Mouse (Mus musculus) embryonic fibroblast, embryonic 13.5 days (primary cell): Measurements from ENCODE around the gene Bmpr1b. TPM values are rescaled to one million over a fixed set of nuclear protein-coding genes. Genes with fewer than 3 reads are reported as not detected.
A peak's percentile ranks its signal among the peaks of the same experiment; 100 is the strongest.
"Not testable (repeated sequence)": the region's sequence is repeated elsewhere in the genome, so short reads cannot be mapped to it uniquely, and the experiment has no call there.

Experiments
- H3K27ac ChIP-seq: 2 replicates; pipeline ENCODE4 v1.5.1; 2012; ENCODE audit warnings: low read length, control low read depth, inconsistent platforms; ENCODE audit not compliant: insufficient read depth
- H3K4me1 ChIP-seq: 2 replicates; pipeline ENCODE4 v1.6.1; 2011; ENCODE audit warnings: low read length; ENCODE audit not compliant: control insufficient read depth, insufficient read depth
- H3K4me3 ChIP-seq: 2 replicates; pipeline ENCODE4 v1.5.1; 2011; ENCODE audit warnings: mild to moderate bottlenecking, control low read depth, low read length; ENCODE audit not compliant: insufficient read depth
- CTCF ChIP-seq: IDR thresholded peaks from 2 replicates; pipeline ENCODE4 v1.5.1; 2011; ENCODE audit warnings: mild to moderate bottlenecking, control low read depth, low read length, moderate library complexity, borderline replicate concordance; ENCODE audit not compliant: insufficient read depth
- POLR2A ChIP-seq: IDR thresholded peaks from 2 replicates; pipeline ENCODE4 v1.6.1; 2011; ENCODE audit warnings: low read depth, mild to moderate bottlenecking, control low read depth, low read length, moderate library complexity
- polyA plus RNA-seq: library from polyadenylated mRNA; stranded (reverse); fragments of >200 nt; gene quantifications from 2 replicates; pipeline ENCODE4 v1.2.4, GENCODE M21; 2011; ENCODE audit warnings: low read depth; ENCODE audit not compliant: missing spikeins, insufficient read length

Gene Bmpr1b
- 9.2 and 10.4 TPM in 2 replicates for polyA plus RNA-seq

DNA sequence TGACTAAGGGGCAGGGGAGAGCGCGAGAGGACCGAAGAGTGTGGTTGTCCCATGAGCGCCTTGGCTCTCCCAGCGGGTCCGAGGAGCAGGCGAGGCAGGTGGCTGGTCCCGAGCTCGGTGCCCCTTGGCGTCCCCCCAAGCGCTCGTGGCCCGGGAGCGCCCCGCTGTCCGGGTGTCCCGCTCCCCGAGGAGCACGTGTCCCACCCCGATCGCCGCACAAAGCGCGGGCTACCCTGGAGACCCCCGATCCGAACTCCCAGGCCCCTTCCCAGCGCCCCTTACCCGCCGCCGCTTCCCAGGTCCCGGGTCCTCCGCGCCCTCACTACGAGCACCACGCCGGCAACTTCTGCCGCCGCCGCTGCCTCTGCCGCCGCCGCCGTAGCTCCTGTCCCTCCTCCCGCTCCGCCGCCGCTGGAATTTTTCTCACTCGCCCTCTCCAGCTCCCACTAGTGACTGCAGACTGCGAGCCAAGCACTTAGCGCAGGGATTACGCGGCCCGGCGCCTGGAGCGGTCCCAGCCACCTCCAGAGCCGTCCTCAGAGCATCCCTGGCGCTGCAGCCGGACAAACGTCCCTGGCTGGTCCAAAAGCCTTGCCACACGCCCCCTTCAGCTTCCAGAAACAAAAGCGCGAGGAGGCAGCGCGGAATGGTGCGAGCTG lies at the start of gene Bmpr1b:
Bmpr1b (minus strand) TSS at position 563 of the 659 bp plus-strand sequence.
- Histone ChIP-seq H3K4me3 (peak within 1 kb of the TSS; percentile 65), H3K4me1 (peaks cover 3% of the 10 kb centered on the region; the same call in 1 of the 2 replicates), H3K27ac (no peak within 1 kb of the TSS)
- peak; percentile 37; the same call in 1 of the 2 replicates for TF ChIP-seq POLR2A
- TF ChIP-seq CTCF, result peak; percentile 45; the same call in 1 of the 2 replicates

DNA sequence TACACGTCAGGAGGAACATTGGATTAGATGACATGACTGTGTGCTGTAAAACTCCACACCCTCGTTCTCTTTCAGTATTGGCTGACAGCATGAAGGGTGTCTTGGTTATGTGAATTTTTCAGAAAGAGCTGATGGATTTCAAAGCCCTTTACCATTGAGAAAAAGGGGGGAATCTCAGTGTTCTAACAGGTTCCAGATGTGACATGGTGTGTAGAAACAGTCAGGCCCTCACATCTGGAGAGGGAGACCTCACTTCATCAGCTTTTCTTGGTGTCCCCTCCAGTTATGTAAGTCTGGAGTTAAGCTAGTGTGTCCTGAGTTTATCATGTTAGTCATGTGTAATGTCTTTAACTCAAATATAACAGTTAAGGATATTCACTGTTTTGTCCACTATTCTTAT lies 43.6 kb upstream of the Bmpr1b start:
- H3K27ac ChIP-seq, result no peak overlapping the region
- no peak overlapping the region for H3K4me3 ChIP-seq
- no peaks in the 10 kb centered on the region for H3K4me1 ChIP-seq
- TF ChIP-seq CTCF (no peak), POLR2A (no peak)

DNA sequence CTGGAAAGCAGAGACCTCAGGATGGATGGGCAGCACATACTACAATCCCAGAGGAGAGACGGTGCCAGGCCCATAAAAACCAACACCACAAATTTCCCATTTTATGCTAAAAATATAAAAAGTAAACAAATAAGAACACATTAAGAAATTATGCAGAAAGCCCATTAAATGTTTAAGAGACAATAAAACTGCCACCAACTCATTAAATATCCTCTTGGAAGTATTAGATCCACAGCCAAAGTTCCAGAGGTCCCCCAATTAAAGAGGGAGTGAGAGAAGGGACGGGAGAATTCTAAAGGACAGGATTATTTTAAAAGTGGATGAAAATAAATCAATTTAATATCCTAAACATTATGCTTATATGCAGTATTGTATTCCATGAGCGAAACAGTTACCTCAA lies 43.0 kb upstream of the Bmpr1b start:
- no peaks in the 10 kb centered on the region for H3K4me1 ChIP-seq
- no peak overlapping the region for H3K27ac ChIP-seq
- TF ChIP-seq CTCF, result no peak
- TF ChIP-seq POLR2A, result no peak
- no peak overlapping the region for H3K4me3 ChIP-seq

DNA sequence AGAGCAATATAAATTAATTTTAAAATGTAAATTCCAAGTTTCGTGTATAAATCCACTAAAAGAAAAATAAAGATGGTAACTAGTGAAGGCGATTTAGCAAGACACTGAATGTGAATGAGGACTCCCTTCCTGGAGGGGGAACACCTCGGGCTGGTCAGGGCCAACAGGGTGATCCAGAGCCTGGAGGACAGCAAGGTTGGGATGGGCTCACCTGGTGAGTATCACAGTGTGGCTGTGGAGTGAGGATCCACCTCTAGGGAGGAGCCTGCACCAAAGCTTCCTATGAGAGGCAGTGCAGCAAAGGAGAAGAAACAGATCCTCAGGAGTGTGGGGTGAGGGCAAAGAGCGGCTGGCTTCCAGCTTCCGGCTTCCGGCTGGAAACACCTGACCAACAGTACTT lies 40.8 kb upstream of the Bmpr1b start:
- Histone ChIP-seq H3K27ac (no peak overlapping the region), H3K4me3 (no peak overlapping the region), H3K4me1 (no peaks in the 10 kb centered on the region)
- TF ChIP-seq POLR2A (no peak), CTCF (no peak)

DNA sequence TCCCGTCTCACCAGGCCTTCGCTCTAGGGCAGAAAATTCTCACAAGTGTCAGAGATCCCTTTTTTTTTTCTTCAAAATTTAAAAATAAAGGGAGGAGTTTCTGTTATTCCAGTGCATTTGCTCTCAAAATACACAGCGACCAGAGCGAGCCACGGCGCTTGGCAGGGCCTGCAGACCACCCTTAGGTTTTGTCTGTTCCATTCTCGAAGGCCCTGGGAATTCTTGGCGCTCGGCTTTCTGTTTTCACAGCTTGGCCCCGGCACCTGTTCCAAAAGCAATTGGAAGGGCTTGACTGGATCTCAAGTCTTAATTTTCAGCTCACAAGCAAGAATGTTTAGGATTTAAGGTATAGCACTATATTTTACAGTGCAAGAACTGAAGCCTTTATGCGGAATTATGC lies 39.8 kb upstream of the Bmpr1b start:
- Histone ChIP-seq H3K27ac (no peak overlapping the region), H3K4me3 (no peak overlapping the region), H3K4me1 (no peaks in the 10 kb centered on the region)
- TF ChIP-seq CTCF, result no peak
- TF ChIP-seq POLR2A, result no peak

DNA sequence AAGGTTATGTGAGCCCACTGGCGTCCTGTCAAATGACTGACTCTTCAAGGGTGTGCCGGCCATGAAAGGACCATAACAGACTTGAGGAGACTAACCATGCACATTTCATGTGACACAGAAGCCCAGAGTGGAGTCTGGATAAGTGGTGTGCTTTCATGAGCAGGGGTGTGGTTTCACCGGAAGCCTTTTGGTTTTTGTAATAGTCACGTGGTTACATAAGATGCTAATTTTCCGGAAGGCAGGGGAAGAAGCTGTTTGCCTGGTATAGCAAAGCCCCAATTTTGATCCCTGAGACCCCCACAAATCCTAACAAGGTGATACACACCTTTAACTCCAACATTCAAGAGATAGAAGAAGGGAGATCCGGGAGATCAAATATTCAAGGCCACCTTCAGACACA lies 38.3 kb upstream of the Bmpr1b start:
- Histone ChIP-seq H3K4me3 (no peak overlapping the region), H3K27ac (no peak overlapping the region), H3K4me1 (no peaks in the 10 kb centered on the region)
- TF ChIP-seq POLR2A (no peak), CTCF (no peak)

DNA sequence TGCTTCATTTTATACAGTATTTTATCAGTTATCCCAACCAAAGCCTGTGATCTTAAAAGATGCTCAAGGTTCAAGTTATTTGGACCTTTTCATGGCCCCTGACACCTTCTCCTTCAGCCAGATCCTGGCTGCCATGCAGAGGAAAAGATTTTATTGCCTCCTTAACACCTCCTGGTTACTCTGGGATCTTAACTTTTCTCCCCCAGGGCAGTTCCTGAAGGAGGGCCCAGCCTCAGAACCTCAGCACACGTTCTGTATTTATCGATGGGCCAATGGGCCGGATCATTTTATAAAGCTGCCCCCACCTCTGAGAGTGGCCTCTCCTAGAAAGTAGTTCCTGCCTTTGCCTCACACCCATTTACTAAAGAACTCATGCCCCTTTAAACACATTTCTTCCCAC lies 37.1 kb upstream of the Bmpr1b start:
- TF ChIP-seq POLR2A, result no peak
- TF ChIP-seq CTCF, result no peak
- Histone ChIP-seq H3K27ac (no peak overlapping the region), H3K4me1 (no peaks in the 10 kb centered on the region), H3K4me3 (no peak overlapping the region)

DNA sequence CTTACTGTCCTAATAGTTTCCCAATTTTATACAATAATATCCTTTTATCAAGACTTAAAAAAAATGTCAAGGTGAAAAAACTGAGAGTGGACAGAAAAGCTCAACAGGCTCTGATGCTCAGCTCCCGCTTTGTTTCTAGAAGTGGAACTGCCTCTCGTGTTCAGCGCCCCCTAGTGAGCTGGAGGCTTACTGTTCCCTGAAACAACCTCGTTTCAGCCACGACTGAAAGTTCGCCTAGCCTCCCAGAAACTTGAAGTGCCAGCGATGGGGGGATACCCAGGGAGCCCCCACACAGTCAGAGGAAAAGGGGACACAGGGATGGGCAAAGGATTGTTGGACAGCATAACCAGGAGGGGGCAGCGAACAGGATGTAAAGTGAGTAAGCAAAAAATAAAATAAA lies 26.9 kb upstream of the Bmpr1b start:
- Histone ChIP-seq H3K4me3 (no peak overlapping the region), H3K27ac (no peak overlapping the region), H3K4me1 (no peaks in the 10 kb centered on the region)
- TF ChIP-seq POLR2A, result no peak
- TF ChIP-seq CTCF, result no peak

DNA sequence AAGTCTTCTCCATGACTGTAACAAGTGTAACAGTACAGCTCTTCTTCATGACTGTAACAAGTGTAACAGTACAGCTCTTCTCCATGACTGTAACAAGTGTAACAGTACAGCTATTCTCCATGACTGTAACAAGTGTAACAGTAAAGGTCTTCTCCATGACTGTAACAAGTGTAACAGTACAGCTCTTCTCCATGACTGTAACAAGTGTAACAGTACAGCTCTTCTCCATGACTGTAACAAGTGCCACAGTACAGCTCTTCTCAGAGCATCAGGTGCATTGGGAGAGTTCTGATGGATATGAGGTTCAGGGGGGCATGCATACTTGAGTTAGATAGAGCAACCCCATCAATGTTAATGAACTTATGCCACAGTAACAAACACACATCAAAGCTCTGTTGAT lies 22.4 kb upstream of the Bmpr1b start:
- not testable (repeated sequence) for H3K4me3 ChIP-seq, H3K27ac ChIP-seq, H3K4me1 ChIP-seq

DNA sequence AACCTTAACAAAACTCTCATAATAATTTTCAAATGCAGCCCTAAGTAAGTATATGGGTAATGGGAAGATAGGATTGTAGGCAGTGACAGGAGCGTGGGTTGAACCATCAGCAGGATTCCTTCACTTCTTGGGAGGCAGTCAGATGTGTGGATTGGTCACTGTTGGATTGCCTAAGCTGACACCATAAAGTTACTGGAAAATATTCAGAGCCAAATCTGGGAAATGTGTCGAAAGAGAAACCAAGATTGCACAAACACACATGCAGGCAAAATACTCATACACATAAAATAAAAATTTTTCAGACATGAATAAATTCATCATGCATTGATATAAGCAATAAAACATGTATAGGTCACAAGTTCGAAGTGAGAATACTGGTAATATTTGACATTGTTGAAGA lies 17.3 kb upstream of the Bmpr1b start:
- TF ChIP-seq CTCF, result no peak
- TF ChIP-seq POLR2A, result no peak
- H3K4me1 ChIP-seq, result no peaks in the 10 kb centered on the region
- no peak overlapping the region for H3K4me3 ChIP-seq
- no peak overlapping the region for H3K27ac ChIP-seq
